Mouse (Mus musculus): Measurements from ENCODE around the gene Serpinb9b. TPM values are rescaled to one million over a fixed set of nuclear protein-coding genes. Genes with fewer than 3 reads are reported as not detected.

The Serpinb9b gene
- polyA plus RNA-seq, 1 experiment = not detected

DNA sequence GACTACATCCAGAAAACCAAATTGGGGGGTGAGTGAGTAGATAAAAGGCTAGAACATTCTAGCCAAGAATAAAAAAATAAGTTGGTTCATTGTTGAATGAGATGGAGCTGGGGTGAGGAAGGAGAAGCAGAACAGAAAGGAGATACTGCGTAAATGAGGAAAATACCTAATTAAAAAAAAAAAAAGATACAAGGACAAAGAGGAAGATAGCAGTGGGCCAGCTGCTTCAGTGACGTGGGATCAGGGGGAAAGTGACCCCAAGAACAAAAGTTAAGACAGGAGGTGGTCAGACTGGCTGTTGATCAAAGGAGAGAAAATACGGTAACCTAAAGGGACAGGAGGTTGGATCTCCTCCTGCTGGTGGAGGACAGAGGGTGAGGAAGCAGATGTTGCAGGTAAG, 24.3 kb upstream of the Serpinb9b start, which contains the start of gene Serpinb9:
Serpinb9 (plus strand) TSS at position 301 of the 400 bp plus-strand sequence.
- Histone ChIP-seq H3K27ac (ENCODE audit: insufficient read depth, low read depth, low read length) (peak within 1 kb of the TSS; percentile 70), H3K4me1 (ENCODE audit: control insufficient read depth, insufficient read depth, insufficient read length, low read length) (peaks cover 3% of the 10 kb centered on the region)
- WGBS = 92% methylated on average over 3 of the region's 3 CpGs

DNA sequence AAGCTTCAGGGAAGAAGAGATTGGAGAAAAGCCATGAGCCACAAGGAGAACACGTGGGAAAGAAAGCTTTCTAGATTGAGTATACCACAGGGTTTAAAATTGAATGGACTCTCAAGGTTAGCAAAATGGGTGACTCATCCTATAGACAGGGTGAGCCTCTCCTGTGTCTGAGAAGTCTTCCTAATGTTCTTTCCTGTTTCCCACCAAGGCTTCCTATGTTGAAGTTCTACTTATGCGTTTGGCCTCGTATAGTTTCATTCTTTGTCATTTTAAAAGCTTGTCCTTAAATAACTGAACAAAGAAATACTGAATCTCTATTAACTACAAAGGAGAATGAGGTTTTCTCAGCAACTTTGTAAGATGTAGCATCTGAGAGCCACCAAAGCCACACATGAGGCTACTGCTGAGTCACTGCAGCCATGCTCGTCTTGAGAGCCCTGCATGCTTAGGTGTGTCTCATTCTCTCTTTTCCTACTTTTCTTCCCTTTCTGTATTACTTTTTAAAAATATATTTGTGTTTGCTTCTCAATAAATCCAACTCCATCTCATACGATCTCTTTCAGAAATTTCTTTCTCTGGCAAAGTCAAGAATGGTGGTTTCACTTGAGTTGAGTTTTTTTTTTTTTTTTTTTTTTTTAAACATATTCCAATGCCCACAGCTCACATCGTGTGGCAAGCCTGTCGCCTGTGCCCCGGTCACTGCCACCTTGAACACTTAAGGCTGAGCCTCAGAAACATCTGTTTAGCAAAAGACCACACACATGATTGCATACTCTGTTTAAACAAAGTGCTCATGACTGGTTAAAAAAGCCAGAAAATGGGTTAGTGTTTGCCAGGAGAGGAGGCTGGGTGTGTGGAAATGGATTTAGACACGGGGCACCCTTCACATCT, 23.4 kb upstream of the Serpinb9b start:
- WGBS = 44% methylated on average over 9 of the region's 9 CpGs
- TF ChIP-seq CTCF (IDR thresholded peaks at IDR 0.05; ENCODE audit: extremely low read depth, insufficient read length, insufficient replicate concordance, low read depth, low read length) (no peak), POLR2A (IDR thresholded peaks at IDR 0.05; ENCODE audit: low read depth, low read length) (no peak)

More for the DNA sequence above, 24.3 kb upstream of the Serpinb9b start, which contains the start of gene Serpinb9:
- Histone ChIP-seq H3K27me3 (ENCODE audit: control insufficient read depth, insufficient read depth, low read length) (no peaks in the 10 kb centered on the region), H3K36me3 (ENCODE audit: control insufficient read depth, insufficient read depth, low read length) (no peaks in the 10 kb centered on the region), H3K4me3 (ENCODE audit: low read depth, low read length) (peak within 1 kb of the TSS; percentile 69)
- no peak for TF ChIP-seq CTCF (IDR thresholded peaks at IDR 0.05; ENCODE audit: extremely low read depth, insufficient read length, insufficient replicate concordance, low read depth, low read length)
- no peak for TF ChIP-seq POLR2A (IDR thresholded peaks at IDR 0.05; ENCODE audit: low read depth, low read length)

DNA sequence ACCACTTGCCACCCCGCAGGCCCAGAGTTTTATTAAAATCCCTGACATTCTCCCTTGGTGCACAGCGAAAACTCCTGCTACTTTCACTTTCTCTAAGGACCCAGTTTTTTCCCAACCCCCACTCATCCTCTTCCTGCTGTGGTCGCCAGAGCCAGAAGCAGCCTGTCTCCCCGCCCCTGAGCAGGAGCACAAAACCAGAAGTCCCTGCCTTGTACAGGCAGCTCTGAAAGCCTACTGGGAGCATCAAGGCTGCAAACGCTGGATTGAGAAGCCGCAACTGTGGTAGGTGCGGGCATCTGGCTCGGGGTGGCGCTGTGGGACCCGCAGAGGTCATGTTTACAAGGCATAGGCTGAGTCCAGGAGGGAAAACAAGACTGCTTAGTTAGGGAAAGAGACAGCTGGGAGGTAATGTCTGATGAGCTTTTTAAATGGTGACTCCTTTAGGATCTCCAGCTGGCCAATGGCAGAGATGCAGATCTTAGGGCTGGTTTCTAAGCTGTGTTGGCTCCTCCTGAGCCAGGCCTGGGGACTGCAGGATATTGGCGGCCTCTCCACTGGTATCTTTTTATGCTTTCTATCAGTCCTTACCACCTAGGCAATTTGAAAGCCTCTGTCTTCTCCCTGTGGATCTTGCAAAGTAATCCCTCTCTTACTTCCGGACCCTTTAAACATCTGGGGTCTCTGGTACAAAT, 22.7 kb upstream of the Serpinb9b start:
- H3K27me3 ChIP-seq (ENCODE audit: control insufficient read depth, insufficient read depth, low read length) = no peaks in the 10 kb centered on the region
- H3K27ac ChIP-seq (ENCODE audit: insufficient read depth, low read depth, low read length) = peak overlapping the region; percentile 70
- TF ChIP-seq CTCF (IDR thresholded peaks at IDR 0.05; ENCODE audit: extremely low read depth, insufficient read length, insufficient replicate concordance, low read depth, low read length) (peak; percentile 77; the same call in 1 of the 2 replicates), POLR2A (IDR thresholded peaks at IDR 0.05; ENCODE audit: low read depth, low read length) (peak; percentile 35)
- H3K4me3 ChIP-seq (ENCODE audit: low read depth, low read length) = peak overlapping the region; percentile 69
- H3K4me1 ChIP-seq (ENCODE audit: control insufficient read depth, insufficient read depth, insufficient read length, low read length) = peaks cover 3% of the 10 kb centered on the region
- H3K36me3 ChIP-seq (ENCODE audit: control insufficient read depth, insufficient read depth, low read length) = 0 out of 2 replicates have a peak, but pooled peaks cover 2% of the 10 kb centered on the region
- WGBS = 8% methylated on average over 12 of the region's 12 CpGs

More for the DNA sequence above, 23.4 kb upstream of the Serpinb9b start:
- Histone ChIP-seq H3K27me3 (ENCODE audit: control insufficient read depth, insufficient read depth, low read length) (no peaks in the 10 kb centered on the region), H3K4me3 (ENCODE audit: low read depth, low read length) (peak overlapping the region; percentile 69), H3K27ac (ENCODE audit: insufficient read depth, low read depth, low read length) (peak overlapping the region; percentile 70), H3K4me1 (ENCODE audit: control insufficient read depth, insufficient read depth, insufficient read length, low read length) (peaks cover 3% of the 10 kb centered on the region), H3K36me3 (ENCODE audit: control insufficient read depth, insufficient read depth, low read length) (0 out of 2 replicates have a peak, but pooled peaks cover under 1% of the 10 kb centered on the region)

DNA sequence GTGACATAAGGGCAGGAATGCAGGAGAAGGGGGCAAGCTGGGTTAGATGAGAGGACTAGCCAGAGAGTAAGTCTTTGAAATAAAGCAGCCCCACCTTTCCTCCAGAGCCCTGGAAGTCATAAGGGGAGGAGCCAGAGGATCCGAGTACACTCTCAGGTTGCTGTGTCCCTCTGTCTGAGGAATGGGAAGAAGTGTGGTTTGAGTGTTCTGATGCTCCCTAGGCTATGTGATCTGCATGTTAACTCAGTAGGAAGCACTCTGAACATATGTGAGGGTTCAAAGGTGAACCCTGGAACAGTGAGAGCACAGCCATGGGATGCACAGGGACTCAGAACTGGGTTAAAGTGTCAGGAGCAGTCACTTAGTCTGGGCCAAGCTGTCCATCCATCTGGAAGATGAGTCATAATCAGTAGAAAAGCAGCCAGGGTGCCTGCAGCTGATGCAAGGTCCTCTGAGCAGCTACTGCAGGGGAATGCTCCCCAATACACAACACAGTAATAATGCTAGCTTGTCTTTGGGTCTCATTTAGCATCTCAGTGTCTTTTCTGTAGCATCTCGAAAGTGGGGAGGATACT, 21.6 kb upstream of the Serpinb9b start:
- TF ChIP-seq POLR2A (IDR thresholded peaks at IDR 0.05; ENCODE audit: low read depth, low read length) = no peak
- TF ChIP-seq CTCF (IDR thresholded peaks at IDR 0.05; ENCODE audit: extremely low read depth, insufficient read length, insufficient replicate concordance, low read depth, low read length) = no peak
- Histone ChIP-seq H3K4me3 (ENCODE audit: low read depth, low read length) (no peak overlapping the region), H3K27ac (ENCODE audit: insufficient read depth, low read depth, low read length) (no peak overlapping the region; the same call in 1 of the 2 replicates), H3K27me3 (ENCODE audit: control insufficient read depth, insufficient read depth, low read length) (no peaks in the 10 kb centered on the region), H3K36me3 (ENCODE audit: control insufficient read depth, insufficient read depth, low read length) (peaks cover 3% of the 10 kb centered on the region; the same call in 1 of the 2 replicates), H3K4me1 (ENCODE audit: control insufficient read depth, insufficient read depth, insufficient read length, low read length) (peaks cover 3% of the 10 kb centered on the region)
- 59% methylated on average over 2 of the region's 2 CpGs for WGBS

DNA sequence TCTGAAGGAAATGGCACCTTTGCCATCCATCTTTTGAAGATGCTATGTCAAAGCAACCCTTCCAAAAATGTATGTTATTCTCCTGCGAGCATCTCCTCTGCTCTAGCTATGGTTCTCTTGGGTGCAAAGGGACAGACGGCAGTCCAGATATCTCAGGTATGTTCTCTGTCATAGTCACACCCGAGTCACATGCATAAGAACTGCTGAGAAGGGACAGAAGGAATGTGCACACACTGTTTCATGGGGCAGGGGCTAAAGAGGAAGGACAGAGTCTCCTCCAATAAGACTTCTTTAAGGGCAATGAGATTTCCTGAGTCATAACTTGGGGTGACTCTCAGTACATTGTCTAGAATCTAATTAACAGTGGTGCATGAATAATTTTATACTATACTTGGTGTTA, 20.7 kb upstream of the Serpinb9b start:
- no peak overlapping the region for H3K27ac ChIP-seq (ENCODE audit: insufficient read depth, low read depth, low read length)
- H3K27me3 ChIP-seq (ENCODE audit: control insufficient read depth, insufficient read depth, low read length) = no peaks in the 10 kb centered on the region
- WGBS = 78% methylated on average over 3 of the region's 3 CpGs
- H3K4me3 ChIP-seq (ENCODE audit: low read depth, low read length) = no peak overlapping the region
- peaks cover 4% of the 10 kb centered on the region; the same call in 1 of the 2 replicates for H3K36me3 ChIP-seq (ENCODE audit: control insufficient read depth, insufficient read depth, low read length)
- peaks cover 3% of the 10 kb centered on the region for H3K4me1 ChIP-seq (ENCODE audit: control insufficient read depth, insufficient read depth, insufficient read length, low read length)
- TF ChIP-seq POLR2A (IDR thresholded peaks at IDR 0.05; ENCODE audit: low read depth, low read length) = no peak
- no peak for TF ChIP-seq CTCF (IDR thresholded peaks at IDR 0.05; ENCODE audit: extremely low read depth, insufficient read length, insufficient replicate concordance, low read depth, low read length)

DNA sequence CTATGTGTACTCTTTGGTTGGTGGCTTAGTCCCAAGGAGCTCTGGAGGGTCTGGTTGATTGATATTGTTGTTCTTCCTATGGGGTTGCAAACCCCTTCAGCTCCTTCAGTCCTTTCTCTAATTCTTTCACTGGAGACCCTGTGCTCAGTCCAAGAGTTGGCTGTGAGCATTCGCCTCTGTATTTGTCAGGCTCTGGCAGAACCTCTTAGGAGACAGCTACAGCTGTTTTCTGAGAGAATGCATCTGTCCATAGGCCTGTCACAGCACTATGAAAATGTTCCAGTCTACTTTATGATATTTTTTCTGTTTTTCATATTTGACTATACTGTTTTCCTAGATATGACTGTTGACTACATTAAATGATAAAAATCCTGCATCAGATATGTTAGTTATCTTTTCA, 14.8 kb upstream of the Serpinb9b start:
- Histone ChIP-seq H3K27me3 (ENCODE audit: control insufficient read depth, insufficient read depth, low read length) (no peaks in the 10 kb centered on the region), H3K27ac (ENCODE audit: insufficient read depth, low read depth, low read length) (no peak overlapping the region), H3K4me1 (ENCODE audit: control insufficient read depth, insufficient read depth, insufficient read length, low read length) (no peaks in the 10 kb centered on the region), H3K36me3 (ENCODE audit: control insufficient read depth, insufficient read depth, low read length) (peaks cover 4% of the 10 kb centered on the region; the same call in 1 of the 2 replicates), H3K4me3 (ENCODE audit: low read depth, low read length) (no peak overlapping the region)
- 80% methylated on average over 1 of the region's 1 CpGs for WGBS
- TF ChIP-seq POLR2A (IDR thresholded peaks at IDR 0.05; ENCODE audit: low read depth, low read length) (no peak), CTCF (IDR thresholded peaks at IDR 0.05; ENCODE audit: extremely low read depth, insufficient read length, insufficient replicate concordance, low read depth, low read length) (no peak)

Measured in small intestine, adult 2 months (tissue).